Mouse (Mus musculus): ENCODE data around the gene Xbp1.

DNA sequence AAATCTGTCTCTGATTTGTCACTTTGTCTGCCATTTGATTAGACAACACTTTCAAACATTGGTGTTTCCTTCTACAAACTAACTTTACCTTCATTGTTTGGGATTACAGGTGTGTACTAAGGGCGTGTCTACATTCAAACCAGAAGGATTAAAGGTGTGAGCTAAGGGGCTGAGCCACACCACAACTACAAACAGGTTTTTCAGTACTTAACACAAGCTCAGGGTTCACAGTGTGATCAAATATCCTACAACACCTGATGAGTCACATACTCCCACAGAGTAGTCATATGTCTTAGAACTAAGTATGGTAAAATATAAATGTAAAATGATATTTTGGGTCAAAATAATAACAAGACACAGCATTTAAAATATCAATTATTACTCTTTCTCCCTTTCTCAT lies 31.5 kb downstream of the Xbp1 start:
- TF ChIP-seq CTCF (IDR thresholded peaks at IDR 0.05; ENCODE audit: control insufficient read depth, insufficient read depth, low read length) (no peak), POLR2A (IDR thresholded peaks at IDR 0.05; ENCODE audit: borderline replicate concordance, control insufficient read depth, low read depth, low read length) (no peak)
